Mouse (Mus musculus): ENCODE results near the gene Fbxo46.
"Not testable (repeated sequence)": the region's sequence is repeated elsewhere in the genome, so short reads cannot be mapped to it uniquely, and the experiment has no call there.

Gene Fbxo46

DNA sequence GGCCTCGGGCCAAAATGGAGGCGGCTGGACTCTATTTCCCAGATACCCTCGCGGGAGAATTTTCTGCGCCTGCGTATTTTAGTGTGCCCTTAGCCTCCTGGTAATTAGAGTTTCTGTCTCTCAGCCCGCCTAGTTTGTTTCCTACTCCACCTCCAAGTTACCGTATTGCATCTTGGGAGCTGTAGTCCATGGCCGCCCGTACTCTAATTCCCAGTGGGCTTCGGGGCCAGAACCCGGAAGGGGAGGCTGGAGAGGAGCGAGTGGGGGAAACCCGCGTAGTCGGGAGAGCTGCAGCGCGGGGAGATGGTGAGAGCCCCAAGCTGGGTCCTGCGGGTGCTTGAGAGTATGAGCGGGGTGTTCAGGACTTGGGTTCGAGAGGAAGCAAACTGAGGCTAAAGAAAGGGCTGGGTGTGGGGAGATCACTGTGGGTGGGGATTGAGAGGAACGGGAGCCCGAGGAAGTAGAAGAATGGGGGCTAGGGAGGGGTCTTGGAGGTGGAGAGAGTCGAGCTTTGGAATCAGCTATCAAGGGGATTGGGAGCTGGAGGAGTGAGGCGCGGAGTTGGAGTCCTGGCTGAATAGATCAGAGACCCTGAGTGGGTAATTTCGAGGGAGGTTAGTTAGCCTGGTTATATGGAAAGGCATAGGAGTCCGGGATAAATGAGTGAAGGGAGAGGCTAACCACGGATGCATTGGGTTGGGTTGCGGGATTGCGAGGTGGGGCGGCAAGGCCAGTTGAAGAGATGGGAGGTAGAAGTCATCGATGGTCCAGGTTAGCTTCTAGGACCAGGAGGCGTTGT lies at the start of gene Fbxo46:
Gene Fbxo46 (plus strand): TSS at position 229 of the 799 bp plus-strand sequence.
- peak; percentile 98 for DNase-seq (ENCODE audit: low read depth)

DNA sequence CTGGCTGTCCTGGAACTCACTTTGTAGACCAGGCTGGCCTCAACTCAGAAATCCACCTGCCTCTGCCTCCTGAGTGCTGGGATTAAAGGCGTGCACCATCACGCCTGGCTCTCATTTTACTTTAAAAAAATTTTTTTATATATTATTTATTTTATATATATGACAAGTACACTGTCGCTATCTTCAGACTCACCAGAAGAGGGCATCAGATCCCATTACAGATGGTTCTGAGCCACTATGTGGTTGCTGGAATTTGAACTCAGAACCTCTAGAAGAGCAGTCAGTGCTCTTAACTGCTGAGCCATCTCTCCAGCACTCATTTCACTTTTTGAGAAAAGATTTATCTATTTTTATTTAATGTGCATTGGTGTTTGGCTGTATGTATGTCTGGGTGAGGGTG lies 48.6 kb upstream of the Fbxo46 start:
- DNase-seq (ENCODE audit: low read depth) = not testable (repeated sequence)

DNA sequence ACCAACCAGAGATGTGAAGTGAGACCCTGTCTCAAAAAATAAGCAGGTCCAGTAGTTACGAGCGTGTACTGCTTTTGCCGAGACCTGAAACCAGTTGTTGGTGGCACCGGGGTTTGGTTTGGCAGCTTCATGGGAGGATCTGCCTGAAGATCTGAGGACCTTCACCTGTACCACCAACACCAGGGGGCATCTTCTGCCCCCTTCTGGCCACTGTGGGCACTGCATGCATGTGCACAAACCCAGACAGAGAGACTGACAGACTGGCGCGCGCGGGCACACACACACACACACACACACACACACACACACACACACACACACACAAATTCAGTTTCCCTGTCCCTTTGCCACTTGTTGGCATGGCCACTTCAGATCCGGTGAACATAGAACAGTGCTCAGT lies 46.2 kb upstream of the Fbxo46 start:
- DNase-seq (ENCODE audit: low read depth) = peak; percentile 39

DNA sequence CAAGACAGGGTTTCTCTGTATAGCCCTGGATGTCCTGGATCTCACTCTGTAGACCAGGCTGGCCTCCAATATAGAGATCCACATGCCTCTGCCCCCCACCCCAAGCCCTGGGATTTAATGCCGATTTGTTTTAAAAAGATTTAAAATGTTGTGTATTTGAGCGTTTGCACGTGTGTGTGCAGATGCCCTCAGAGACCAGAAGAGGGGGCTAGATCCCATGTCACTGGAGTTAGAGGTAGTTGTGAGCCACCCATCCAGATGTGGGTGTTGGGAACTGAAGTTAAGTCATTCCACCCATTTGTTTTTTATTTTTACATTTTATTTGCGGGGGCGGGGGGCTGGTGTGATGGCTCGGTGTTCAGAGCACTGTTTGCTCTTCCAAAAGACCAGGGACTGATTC lies 45.2 kb upstream of the Fbxo46 start:
- DNase-seq (ENCODE audit: low read depth) = peak; percentile 53

DNA sequence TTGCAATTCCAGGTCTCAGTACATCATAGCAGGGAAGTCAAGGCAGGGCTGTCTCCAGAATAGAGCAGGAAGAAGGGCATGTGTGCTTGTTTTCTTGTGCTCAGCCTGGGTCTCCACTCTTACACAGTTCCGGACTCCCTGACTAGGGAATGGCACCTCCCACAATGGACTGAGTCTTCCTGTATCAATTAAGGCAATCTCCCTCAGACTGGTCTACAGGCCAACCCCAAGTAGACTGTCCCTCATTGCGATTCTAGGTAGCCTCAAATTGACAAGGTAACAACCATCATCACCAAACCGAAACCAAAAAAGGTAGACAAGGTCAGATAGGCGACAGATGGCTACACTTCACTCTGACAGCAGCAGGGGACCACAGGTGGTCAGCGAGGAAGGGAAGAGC lies 44.4 kb upstream of the Fbxo46 start:
- DNase-seq (ENCODE audit: low read depth) = no peak

DNA sequence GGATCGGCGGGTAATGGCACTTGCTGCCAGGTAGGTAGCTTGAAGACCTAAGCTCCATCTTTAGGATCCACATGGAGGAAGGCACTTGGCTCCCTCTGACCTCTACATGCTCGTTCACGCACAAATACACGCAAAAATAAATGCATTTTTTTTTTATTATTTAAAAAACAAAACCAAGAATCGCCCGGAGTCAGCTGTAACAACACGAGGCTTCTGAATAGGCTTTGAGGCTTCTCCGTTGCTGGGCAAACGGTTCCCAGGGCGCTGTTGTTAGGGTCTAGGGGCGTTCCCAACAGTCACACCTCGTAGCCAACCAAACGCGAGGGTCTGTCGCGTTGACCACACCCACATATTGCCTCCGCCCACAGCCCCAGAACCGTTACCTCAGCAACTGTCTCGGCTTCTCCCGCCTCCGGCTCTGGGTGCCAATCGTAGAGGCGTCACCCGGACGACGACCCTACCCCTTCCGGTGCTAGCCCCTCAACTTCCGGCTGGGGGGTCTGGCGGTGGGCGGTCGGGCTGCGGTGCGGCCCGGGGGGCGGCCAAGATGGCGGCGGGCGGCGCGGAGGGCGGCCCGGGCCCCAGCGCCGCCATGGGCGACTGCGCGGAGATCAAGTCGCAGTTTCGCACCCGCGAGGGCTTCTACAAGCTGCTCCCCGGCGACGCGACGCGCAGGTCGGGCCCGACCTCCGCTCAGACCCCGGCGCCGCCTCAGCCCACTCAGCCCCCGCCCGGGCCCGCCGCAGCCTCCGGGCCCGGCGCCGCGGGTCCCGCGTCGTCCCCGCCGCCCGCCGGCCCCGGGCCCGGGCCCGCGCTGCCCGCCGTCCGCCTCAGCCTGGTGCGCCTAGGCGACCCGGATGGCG lies 43.7 kb upstream of the Fbxo46 start, which contains the start of gene Dmwd:
Gene Dmwd (plus strand): TSS at position 505 of the 863 bp plus-strand sequence.
- peak; percentile 98 for DNase-seq (ENCODE audit: low read depth)

DNA sequence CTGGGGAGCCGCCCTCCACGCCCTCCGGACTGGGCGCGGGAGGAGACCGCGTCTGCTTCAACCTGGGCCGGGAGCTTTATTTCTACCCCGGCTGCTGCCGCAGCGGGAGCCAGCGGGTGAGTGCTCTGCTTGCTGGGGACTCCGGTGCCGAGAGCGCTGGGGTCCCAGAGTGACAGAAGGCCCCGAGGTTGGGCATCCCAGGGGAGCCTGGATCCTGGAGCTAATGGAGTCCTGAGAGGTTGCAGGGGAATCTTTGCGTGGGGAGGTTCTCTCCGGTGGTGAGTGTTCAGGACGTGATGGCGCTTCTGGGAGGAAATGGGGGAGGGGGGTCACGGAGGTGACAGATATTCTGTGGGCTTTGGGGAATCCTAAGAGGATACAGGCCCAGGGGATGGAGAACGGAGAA lies 43.1 kb upstream of the Fbxo46 start:
- DNase-seq (ENCODE audit: low read depth) = peak; percentile 32

DNA sequence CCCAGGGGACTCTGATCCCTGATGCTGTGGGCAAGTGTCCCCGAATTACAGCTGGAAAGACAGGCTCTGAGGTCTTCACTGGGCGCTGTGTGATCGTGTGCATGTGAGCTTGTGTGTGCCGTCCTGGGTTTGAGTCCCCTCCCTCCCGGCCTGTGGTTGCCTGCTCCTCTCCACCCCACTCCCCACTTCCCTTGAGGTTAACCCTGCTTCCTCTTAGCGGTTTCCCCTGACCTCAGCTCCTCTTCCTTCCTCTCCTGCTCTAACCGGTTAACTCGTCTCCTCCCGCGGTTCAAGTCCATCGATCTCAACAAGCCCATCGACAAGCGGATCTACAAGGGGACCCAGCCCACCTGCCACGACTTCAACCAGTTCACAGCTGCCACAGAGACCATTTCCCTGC lies 41.9 kb upstream of the Fbxo46 start:
- DNase-seq (ENCODE audit: low read depth) = peak; percentile 97

DNA sequence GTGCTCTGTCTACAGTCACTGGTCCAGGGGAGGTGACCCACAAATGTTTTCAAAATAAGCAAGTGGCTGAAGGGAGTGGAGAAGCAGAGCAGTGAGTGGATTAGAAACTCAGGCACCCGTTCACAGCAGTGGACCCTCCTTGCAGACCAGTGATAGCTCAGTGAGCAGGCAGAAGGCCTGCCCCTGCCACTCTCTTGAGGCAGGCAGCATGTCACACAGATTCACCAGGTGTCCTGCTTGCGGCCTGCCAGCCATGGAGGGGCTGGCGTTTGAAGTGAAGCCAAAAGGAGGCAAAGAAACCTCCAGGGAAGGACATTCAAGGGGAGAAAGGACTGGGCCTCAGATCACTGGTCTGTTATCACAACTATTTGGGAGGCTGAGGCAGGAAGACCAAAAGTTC lies 40.9 kb upstream of the Fbxo46 start:
- DNase-seq (ENCODE audit: low read depth) = no peak

DNA sequence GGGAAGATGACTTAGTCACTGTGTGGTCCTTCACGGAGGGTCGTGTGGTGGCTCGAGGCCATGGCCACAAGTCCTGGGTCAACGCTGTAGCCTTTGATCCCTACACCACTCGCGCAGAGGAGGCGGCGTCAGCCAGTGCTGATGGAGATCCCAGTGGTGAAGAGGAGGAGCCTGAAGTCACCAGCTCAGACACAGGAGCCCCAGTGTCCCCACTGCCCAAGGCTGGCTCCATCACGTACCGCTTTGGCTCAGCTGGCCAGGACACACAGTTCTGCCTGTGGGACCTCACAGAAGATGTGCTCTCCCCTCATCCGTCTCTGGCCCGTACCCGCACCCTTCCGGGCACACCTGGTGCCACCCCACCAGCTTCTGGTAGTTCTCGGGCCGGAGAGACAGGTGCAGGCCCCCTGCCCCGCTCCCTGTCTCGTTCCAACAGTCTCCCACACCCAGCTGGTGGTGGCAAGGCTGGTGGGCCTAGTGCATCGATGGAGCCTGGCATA lies 39.2 kb upstream of the Fbxo46 start:
- no peak for DNase-seq (ENCODE audit: low read depth)

DNA sequence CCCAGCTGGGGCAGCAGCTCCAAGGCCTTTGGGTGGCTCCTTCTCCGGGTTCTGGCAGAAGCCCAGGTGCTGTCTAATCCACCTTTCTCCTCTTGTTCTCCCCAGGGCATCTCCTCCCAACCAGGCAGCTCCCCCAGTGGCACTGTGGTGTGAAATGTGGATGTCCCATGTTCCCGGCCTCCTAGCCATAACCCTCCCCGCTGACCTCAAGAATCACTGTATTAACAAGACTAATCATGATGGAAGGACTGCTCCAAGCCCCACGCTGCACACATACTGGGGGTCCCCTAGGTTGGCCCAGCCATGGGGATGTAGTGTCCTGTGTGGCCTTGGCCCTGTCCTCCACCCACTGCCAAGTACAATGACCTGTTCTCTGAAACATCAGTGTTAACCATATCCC lies 37.5 kb upstream of the Fbxo46 start:
- no peak for DNase-seq (ENCODE audit: low read depth)

DNA sequence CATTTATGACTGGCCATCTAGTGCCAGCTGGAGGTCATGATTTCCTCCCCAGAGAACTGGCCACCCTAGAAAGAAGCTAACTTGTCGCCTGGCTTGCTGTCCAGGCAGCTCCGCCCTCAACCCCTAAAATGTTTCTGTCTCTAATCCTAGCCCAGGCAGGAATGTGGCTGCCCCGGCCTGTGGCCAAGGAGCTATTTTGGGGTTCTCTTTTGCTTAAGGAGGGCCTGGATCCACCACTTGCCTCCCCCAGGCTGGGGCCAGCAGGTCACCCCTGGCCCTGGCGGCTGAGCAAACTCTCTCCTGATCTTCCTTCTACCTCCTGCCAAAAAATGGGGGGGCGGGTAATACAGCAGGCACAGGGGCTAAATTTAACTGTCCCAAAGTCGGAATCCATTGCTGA lies 36.6 kb upstream of the Fbxo46 start:
- no peak for DNase-seq (ENCODE audit: low read depth)

DNA sequence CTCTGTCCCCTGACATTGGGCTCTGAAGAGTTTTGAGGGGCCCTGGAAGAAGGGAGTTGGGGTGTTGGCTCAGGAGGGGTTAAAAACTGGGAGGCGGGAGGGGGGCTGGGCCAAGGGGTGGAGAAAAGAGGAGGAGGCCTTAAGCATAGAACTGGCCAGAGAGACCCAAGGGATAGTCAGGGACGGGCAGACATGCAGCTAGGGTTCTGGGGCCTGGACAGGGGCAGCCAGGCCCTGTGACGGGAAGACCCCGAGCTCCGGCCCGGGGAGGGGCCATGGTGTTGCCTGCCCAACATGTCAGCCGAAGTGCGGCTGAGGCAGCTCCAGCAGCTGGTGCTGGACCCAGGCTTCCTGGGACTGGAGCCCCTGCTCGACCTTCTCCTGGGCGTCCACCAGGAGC lies 36.0 kb upstream of the Fbxo46 start, which contains the start of gene Dmpk:
Gene Dmpk (plus strand): TSS at position 149 of the 400 bp plus-strand sequence.
- no peak for DNase-seq (ENCODE audit: low read depth)

DNA sequence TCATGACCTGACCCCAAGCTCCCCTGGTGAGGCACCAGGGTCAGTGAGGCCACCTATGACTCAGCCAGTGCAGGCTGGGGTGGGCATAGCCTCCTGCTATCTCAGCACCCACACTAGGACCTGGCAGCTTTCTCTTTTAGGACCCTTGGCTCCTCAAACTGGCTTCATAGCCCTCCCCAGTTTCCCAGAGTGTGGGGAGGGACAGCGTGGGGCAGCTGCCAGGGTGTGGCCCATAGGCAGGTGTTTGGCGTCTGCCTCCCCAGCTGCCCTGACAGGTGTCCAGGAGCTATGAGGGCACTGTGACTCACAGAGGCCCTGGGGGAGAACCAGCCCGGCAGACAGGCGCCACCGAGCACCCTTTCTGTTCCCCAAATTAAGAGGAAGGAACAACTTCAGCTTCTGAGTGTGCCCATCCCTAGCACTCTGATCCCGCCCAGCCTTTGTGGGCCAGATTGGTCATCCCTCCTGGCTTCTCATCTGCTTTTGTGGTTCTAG lies 35.3 kb upstream of the Fbxo46 start:
- peak; percentile 69 for DNase-seq (ENCODE audit: low read depth)

DNA sequence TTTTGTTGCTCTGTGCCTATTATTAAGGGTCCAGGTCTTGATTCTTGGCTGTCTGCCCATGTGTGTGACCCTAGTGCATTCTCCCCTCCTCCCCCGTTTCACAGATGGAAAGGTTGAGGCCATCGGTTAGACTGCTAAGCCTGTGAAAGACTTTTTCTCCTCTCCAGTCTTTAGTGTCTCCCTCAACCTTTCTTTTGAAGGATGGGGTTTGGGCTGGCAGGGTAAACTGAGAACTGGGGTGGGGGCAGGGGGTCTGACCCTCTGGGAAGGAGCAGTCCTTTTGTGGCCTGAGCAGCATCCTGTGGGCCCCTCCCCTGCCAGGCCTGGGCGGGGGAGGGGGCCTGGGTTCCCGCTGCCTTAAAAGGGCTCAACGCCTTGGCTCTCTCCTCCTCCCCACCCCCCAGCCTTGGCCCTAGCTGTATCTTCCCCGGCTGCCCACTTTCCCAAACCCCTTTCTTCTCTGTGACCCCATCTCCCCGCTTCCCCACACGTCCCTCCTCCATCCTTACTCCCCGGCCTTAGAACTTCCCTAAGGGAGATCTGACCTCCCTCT lies 34.7 kb upstream of the Fbxo46 start:
- DNase-seq (ENCODE audit: low read depth) = no peak

DNA sequence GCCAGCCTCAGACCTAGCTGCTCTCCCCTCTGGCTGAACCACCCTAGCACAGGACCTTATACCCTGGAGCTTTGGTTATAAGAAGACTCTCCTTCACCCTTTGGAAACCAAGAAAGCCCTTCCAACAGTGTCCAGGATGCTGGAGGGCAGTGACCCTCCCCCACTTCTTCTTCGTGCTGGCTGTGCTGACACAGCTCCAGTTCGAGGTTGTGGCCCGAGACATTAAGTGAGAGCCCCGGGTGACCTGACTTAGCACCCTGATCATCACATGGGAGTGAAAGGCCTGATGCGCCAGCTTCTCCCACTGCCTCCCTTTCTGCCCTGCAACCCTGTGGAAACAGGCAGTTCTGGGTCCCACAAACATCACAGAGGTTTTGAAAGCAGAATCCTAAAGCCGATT lies 34.2 kb upstream of the Fbxo46 start:
- DNase-seq (ENCODE audit: low read depth) = no peak

DNA sequence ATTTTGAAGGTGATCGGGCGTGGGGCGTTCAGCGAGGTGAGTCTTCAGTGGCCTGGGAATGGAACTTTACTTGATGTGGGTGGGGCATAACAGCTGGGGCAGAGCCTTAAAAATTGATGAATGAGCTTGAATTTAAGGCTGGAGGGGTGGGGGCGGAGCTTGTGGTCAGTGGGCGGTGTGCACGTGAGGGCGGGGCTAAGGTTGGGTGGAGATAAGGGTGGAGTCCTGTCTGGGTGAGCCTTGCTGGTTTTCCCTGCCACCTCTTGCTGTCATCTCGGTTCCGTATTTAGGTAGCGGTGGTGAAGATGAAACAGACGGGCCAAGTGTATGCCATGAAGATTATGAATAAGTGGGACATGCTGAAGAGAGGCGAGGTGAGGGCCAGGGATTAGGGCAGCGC lies 33.6 kb upstream of the Fbxo46 start:
- DNase-seq (ENCODE audit: low read depth) = peak; percentile 76

DNA sequence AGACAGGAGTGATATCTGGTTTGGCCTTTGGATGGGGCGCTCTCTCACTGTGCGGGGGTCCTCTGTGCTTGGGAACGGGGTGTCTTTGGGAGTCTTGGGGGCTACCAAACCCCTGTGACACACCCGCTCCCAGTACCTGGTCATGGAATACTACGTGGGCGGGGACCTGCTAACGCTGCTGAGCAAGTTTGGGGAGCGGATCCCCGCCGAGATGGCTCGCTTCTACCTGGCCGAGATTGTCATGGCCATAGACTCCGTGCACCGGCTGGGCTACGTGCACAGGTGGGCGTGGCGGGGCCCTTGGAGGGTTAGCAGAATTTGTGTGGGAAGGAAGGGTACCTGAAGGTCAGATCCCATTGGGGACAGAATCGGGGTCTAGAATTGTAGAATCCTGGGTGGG lies 32.9 kb upstream of the Fbxo46 start:
- no peak for DNase-seq (ENCODE audit: low read depth)

DNA sequence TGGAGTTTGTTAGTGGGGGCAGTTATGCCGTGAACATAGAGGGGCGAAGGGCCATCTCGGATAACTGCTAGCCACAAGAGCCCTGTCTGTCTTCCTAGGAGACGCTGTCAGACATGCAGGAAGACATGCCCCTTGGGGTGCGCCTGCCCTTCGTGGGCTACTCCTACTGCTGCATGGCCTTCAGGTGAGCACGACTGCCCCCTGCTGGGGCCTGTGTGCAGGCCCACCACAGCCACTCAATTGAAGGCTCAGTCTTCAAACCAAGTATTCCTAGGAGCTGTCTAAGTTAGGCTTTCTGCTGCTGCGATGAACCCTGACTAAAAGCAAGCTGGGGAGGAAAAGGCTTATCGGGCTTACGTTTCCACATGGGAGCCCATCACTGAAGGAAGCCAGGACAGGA lies 30.8 kb upstream of the Fbxo46 start:
- DNase-seq (ENCODE audit: low read depth) = peak; percentile 82

DNA sequence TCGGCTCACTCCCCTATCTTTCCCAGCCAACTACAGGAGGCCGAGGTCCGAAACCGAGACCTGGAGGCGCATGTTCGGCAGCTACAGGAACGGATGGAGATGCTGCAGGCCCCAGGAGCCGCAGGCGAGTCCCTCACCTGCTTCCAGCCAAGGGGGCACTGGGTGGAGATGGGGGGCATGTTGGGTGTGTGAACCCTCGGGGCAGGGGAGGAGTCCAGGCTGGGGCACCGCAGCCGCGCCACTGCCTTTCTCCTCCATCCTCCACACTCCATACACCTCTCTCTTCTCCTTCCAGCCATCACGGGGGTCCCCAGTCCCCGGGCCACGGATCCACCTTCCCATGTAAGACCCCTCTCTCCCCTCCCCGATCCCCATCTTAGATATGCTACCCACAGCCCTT lies 27.7 kb upstream of the Fbxo46 start:
- no peak for DNase-seq (ENCODE audit: low read depth)

DNA sequence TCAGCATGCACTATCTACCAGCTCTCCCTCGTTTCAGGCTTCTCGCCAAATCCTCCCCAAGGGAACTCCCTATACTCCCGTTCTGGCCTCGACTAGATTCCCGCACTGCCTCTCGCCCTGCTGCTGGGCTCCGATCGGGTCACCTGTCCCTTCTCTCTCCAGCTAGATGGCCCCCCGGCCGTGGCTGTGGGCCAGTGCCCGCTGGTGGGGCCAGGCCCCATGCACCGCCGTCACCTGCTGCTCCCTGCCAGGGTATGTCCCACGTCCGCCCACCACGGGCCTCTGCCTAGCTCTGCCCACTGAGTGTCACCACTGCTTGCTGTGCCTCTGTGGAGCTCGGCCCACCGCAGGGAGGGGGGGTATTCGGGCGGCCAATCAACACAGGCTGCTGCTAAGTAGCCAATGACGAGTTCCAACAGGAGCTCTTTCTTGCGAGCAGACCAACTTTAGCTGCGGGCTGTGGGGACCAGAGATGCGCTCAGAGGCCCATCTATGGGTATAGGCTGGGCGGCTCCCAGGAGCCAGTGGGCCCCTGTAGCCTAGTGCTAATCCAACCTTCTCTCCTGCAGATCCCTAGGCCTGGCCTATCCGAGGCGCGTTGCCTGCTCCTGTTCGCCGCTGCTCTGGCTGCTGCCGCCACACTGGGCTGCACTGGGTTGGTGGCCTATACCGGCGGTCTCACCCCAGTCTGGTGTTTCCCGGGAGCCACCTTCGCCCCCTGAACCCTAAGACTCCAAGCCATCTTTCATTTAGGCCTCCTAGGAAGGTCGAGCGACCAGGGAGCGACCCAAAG lies 27.1 kb upstream of the Fbxo46 start:
- no peak for DNase-seq (ENCODE audit: low read depth)

DNA sequence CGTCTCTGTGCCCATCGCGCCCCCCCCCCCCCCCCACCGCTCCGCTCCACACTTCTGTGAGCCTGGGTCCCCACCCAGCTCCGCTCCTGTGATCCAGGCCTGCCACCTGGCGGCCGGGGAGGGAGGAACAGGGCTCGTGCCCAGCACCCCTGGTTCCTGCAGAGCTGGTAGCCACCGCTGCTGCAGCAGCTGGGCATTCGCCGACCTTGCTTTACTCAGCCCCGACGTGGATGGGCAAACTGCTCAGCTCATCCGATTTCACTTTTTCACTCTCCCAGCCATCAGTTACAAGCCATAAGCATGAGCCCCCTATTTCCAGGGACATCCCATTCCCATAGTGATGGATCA lies 26.5 kb upstream of the Fbxo46 start:
- DNase-seq (ENCODE audit: low read depth) = peak; percentile 82

Measured in 416B (cell line).